8 mouse cellular contexts compared by ENCODE assay signal in genomic region chr19:10940801-10941457, GRCm38 (mm10). TPM values are rescaled to one million over a fixed set of nuclear protein-coding genes. Genes with fewer than 3 reads are reported as not detected.
A peak's percentile ranks its signal among the peaks of the same experiment; 100 is the strongest.
DNase-seq lines count a peak whose midpoint lies in the region; ATAC-seq and TF ChIP-seq lines count a peak whose summit lies in the region.

No protein-coding gene starts in this region.

- H3K36me3 ChIP-seq in lung, embryonic 16.5 days (ENCODE audit: control insufficient read depth, insufficient read depth, low read length), result peaks cover 33% of the 10 kb centered on the region
- H3K36me3 ChIP-seq in hindbrain, embryonic 12.5 days, result peaks cover 39% of the 10 kb centered on the region
- peaks cover 34% of the 10 kb centered on the region for H3K36me3 ChIP-seq in liver, postnatal 0 days (replicated peaks; ENCODE audit: insufficient read depth, low read length)

- H3K9ac ChIP-seq in lung, embryonic 16.5 days (ENCODE audit: low read length), result peak overlapping the region; percentile 62
- peak overlapping the region; percentile 55 for H3K9ac ChIP-seq in hindbrain, embryonic 12.5 days
- H3K9ac ChIP-seq in liver, postnatal 0 days (replicated peaks), result no peak overlapping the region

- no peak for TF ChIP-seq CTCF in liver, postnatal 0 days (IDR thresholded peaks at IDR 0.05; ENCODE audit: low read depth)

- peak overlapping the region; percentile 40 for H3K4me3 ChIP-seq in lung, embryonic 16.5 days (ENCODE audit: low read length)
- H3K4me3 ChIP-seq in hindbrain, embryonic 12.5 days, result peak overlapping the region; percentile 35
- H3K4me3 ChIP-seq in liver, postnatal 0 days (ENCODE audit: low read depth, low read length), result peak overlapping the region; percentile 22; the same call in 1 of the 2 replicates

- peak overlapping the region; percentile 90 for H3K4me2 ChIP-seq in lung, embryonic 16.5 days (ENCODE audit: low read depth, low read length)
- H3K4me2 ChIP-seq in hindbrain, embryonic 12.5 days (replicated peaks), result peak overlapping the region; percentile 65
- peak overlapping the region; percentile 65 for H3K4me2 ChIP-seq in liver, postnatal 0 days (ENCODE audit: low read depth, low read length)

- 3% methylated on average over 40 of the region's 40 CpGs for WGBS in lung, embryonic 16.5 days
- 2% methylated on average over 40 of the region's 40 CpGs for WGBS in hindbrain, embryonic 12.5 days
- 25% methylated on average over 40 of the region's 40 CpGs for WGBS in liver, postnatal 0 days (ENCODE audit: insufficient replicate concordance)

- TF ChIP-seq EP300 in liver, postnatal 0 days (IDR thresholded peaks at IDR 0.05; ENCODE audit: low read depth), result no peak

- H3K9me3 ChIP-seq in lung, embryonic 16.5 days (ENCODE audit: control insufficient read depth, low read length), result no peaks in the 10 kb centered on the region
- 0 out of 2 replicates have a peak, but pooled peaks cover 3% of the 10 kb centered on the region for H3K9me3 ChIP-seq in hindbrain, embryonic 12.5 days (replicated peaks)
- H3K9me3 ChIP-seq in liver, postnatal 0 days (ENCODE audit: low read length), result no peaks in the 10 kb centered on the region

- DNase-seq in adrenal gland, postnatal 10 days, result peak; percentile 15
- no peak for DNase-seq in adrenal gland, postnatal 4 days (ENCODE audit: low spot score in 2 of 2)
- DNase-seq in lung, adult 18-20 months, result no peak
- no peak for DNase-seq in liver, postnatal 0 days
- peak; percentile 55 for DNase-seq in testis, postnatal 10 days (ENCODE audit: low spot score)

- no peaks in the 10 kb centered on the region; the same call in 1 of the 2 replicates for H3K27me3 ChIP-seq in lung, embryonic 16.5 days (ENCODE audit: control insufficient read depth, insufficient read depth, low read depth, low read length)
- H3K27me3 ChIP-seq in hindbrain, embryonic 12.5 days, result no peaks in the 10 kb centered on the region; the same call in none of the 2 replicates
- H3K27me3 ChIP-seq in liver, postnatal 0 days (ENCODE audit: insufficient read depth, low read length), result 0 out of 2 replicates have a peak, but pooled peaks cover 3% of the 10 kb centered on the region

- ATAC-seq in lung, embryonic 16.5 days (ENCODE audit: low read depth), result peak; percentile 75
- ATAC-seq in hindbrain, embryonic 12.5 days (ENCODE audit: low FRiP score), result peak; percentile 82
- ATAC-seq in liver, postnatal 0 days, result peak; percentile 53
- ATAC-seq in CD4-positive, CD25-positive, alpha-beta regulatory T cell, adult 4 months, result no peak

- H3K27ac ChIP-seq in lung, embryonic 16.5 days (ENCODE audit: low read length), result no peak overlapping the region
- H3K27ac ChIP-seq in hindbrain, embryonic 12.5 days, result peak overlapping the region; percentile 44
- no peak overlapping the region for H3K27ac ChIP-seq in liver, postnatal 0 days (ENCODE audit: low read depth)

- peaks cover 13% of the 10 kb centered on the region for H3K4me1 ChIP-seq in lung, embryonic 16.5 days (replicated peaks; ENCODE audit: control insufficient read depth, insufficient read depth, low read length)
- peaks cover 11% of the 10 kb centered on the region for H3K4me1 ChIP-seq in hindbrain, embryonic 12.5 days
- peaks cover 12% of the 10 kb centered on the region for H3K4me1 ChIP-seq in liver, postnatal 0 days (ENCODE audit: insufficient read depth)

RNA-seq across cellular contexts. Expression of gene Ptgdr2, which starts 4.0 kb away (rescaled TPM):
- not detected for total RNA-seq in adrenal gland, postnatal 10 days (2021)
- under 1 TPM in 1 of 2 experiments, not detected in 1; 0.23 TPM for total RNA-seq in adrenal gland, postnatal 4 days (2021)
- polyA plus RNA-seq in lung, embryonic 16.5 days (2015; fragmentation: Nextera tagmentation; extraction: Ambion mirVana), result 0.11 and 0.16 TPM in 2 replicates
- polyA plus RNA-seq in hindbrain, embryonic 12.5 days (2016; fragmentation: Nextera tagmentation; extraction: Ambion mirVana), result 0.09 and 0.10 TPM in 2 replicates
- not detected in 2 replicates for polyA plus RNA-seq in liver, postnatal 0 days (2015; fragmentation: Nextera tagmentation; extraction: Ambion mirVana)
- polyA plus RNA-seq in CD4-positive, CD25-positive, alpha-beta regulatory T cell, adult 4 months (2017; shearing (Covaris generic)), result not detected

RNA-seq across cellular contexts. Expression of gene Ccdc86, which starts 8.1 kb away (rescaled TPM):
- 10 to 100 TPM; 11.2 to 14.4 TPM for total RNA-seq in adrenal gland, postnatal 10 days (2021)
- total RNA-seq in adrenal gland, postnatal 4 days (2021), result 10 to 100 TPM; 15.4 to 18.5 TPM
- polyA plus RNA-seq in lung, embryonic 16.5 days (2015; fragmentation: Nextera tagmentation; extraction: Ambion mirVana), result 22.6 and 23.9 TPM in 2 replicates
- polyA plus RNA-seq in hindbrain, embryonic 12.5 days (2016; fragmentation: Nextera tagmentation; extraction: Ambion mirVana), result 21.5 and 21.7 TPM in 2 replicates
- polyA plus RNA-seq in liver, postnatal 0 days (2015; fragmentation: Nextera tagmentation; extraction: Ambion mirVana), result 11.6 and 12.4 TPM in 2 replicates
- 10 to 100 TPM in 1 of 2 experiments, 1 to 10 TPM in 1; 8.8 to 11.7 TPM for polyA plus RNA-seq in CD4-positive, CD25-positive, alpha-beta regulatory T cell, adult 4 months (2017; shearing (Covaris generic))

RNA-seq across cellular contexts. Expression of gene Zp1, which starts 20.5 kb away (rescaled TPM):
- not detected for total RNA-seq in adrenal gland, postnatal 10 days (2021)
- total RNA-seq in adrenal gland, postnatal 4 days (2021), result not detected
- not detected in 2 replicates for polyA plus RNA-seq in lung, embryonic 16.5 days (2015; fragmentation: Nextera tagmentation; extraction: Ambion mirVana)
- not detected in 2 replicates for polyA plus RNA-seq in hindbrain, embryonic 12.5 days (2016; fragmentation: Nextera tagmentation; extraction: Ambion mirVana)
- polyA plus RNA-seq in liver, postnatal 0 days (2015; fragmentation: Nextera tagmentation; extraction: Ambion mirVana), result not detected in 2 replicates
- polyA plus RNA-seq in CD4-positive, CD25-positive, alpha-beta regulatory T cell, adult 4 months (2017; shearing (Covaris generic)), result not detected

RNA-seq across cellular contexts. Expression of gene Ms4a10, which starts 33.5 kb away (rescaled TPM):
- total RNA-seq in adrenal gland, postnatal 10 days (2021), result 1 to 10 TPM; 2.8 to 3.9 TPM
- total RNA-seq in adrenal gland, postnatal 4 days (2021), result 10 to 100 TPM; 15.6 to 15.9 TPM
- polyA plus RNA-seq in lung, embryonic 16.5 days (2015; fragmentation: Nextera tagmentation; extraction: Ambion mirVana), result not detected in 2 replicates
- not detected in 2 replicates for polyA plus RNA-seq in hindbrain, embryonic 12.5 days (2016; fragmentation: Nextera tagmentation; extraction: Ambion mirVana)
- polyA plus RNA-seq in liver, postnatal 0 days (2015; fragmentation: Nextera tagmentation; extraction: Ambion mirVana), result not detected in 2 replicates
- not detected for polyA plus RNA-seq in CD4-positive, CD25-positive, alpha-beta regulatory T cell, adult 4 months (2017; shearing (Covaris generic))

RNA-seq across cellular contexts. Expression of gene Prpf19, which starts 45.9 kb away (rescaled TPM):
- total RNA-seq in adrenal gland, postnatal 10 days (2021), result 100 to 1,000 TPM; 124 to 163 TPM
- total RNA-seq in adrenal gland, postnatal 4 days (2021), result 100 to 1,000 TPM; 253 to 266 TPM
- polyA plus RNA-seq in lung, embryonic 16.5 days (2015; fragmentation: Nextera tagmentation; extraction: Ambion mirVana), result 33.0 and 34.4 TPM in 2 replicates
- 37.3 and 37.7 TPM in 2 replicates for polyA plus RNA-seq in hindbrain, embryonic 12.5 days (2016; fragmentation: Nextera tagmentation; extraction: Ambion mirVana)
- polyA plus RNA-seq in liver, postnatal 0 days (2015; fragmentation: Nextera tagmentation; extraction: Ambion mirVana), result 10.2 and 12.7 TPM in 2 replicates
- polyA plus RNA-seq in CD4-positive, CD25-positive, alpha-beta regulatory T cell, adult 4 months (2017; shearing (Covaris generic)), result 10 to 100 TPM; 10.4 to 24.8 TPM

Comparison
In these comparisons a context has a peak if more than half of its experiments do, and no peak if none do; other contexts are left out.
1. DNase-seq: peak in adrenal gland, postnatal 10 days (single experiment) and testis, postnatal 10 days (single experiment); none in adrenal gland, postnatal 4 days (0 of 2), lung, adult 18-20 months (0 of 2) and liver, postnatal 0 days (single experiment).
2. Peak in every context shown above with its lines, with median percentiles within 50 percentile points of each other: H3K4me2 ChIP-seq and H3K4me3 ChIP-seq.